Comparison of ENCODE assay signal across 24 mouse cellular contexts in the genomic region with DNA sequence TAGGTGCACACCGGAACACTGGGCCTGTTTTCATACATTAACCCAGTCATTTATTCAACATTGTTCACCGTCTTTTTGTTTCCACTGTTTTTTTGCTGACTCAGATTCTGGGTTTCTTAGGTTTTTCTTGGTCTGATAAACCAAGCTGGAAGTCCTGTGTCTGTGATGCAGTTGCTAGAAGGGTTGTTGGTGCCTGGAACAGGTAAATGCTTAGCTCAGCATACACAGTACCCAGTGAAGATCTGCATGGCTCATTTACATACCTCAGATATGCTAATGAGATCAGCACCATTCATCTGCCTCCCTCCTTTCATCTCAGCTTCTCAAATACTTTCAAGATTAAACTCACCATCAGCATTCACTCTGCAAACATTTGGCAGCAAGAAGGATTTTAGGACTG. TPM values are rescaled to one million over a fixed set of nuclear protein-coding genes. Genes with fewer than 3 reads are reported as not detected.
DNase-seq lines count a peak whose midpoint lies in the region; ATAC-seq and TF ChIP-seq lines count a peak whose summit lies in the region.
"Had no signal": no experiment of that assay in that cellular context is flagged by ENCODE, and none has a peak within 500 bp of the region (broad histone marks: within the 10 kb centered on the region; RNA-seq: fewer than 3 reads in every experiment).

No protein-coding gene starts in this region.

- no peak for TF ChIP-seq RAD21 in CH12.LX (IDR thresholded peaks at IDR 0.05; ENCODE audit: low read depth, low read length)

- no peak for DNase-seq in forebrain, embryonic 10.5 days (ENCODE audit: extremely low spot score, low spot score)
- DNase-seq in CH12.LX (ENCODE audit: extremely low read depth): no peak
- DNase-seq in brain, adult 2 months (ENCODE audit: low read depth, low spot score): peak; percentile 12
- no peak for DNase-seq in layer of hippocampus, adult 18-20 months (ENCODE audit: low spot score in 2 of 2)
- no peak for DNase-seq in thymus, postnatal 36 days
- no peak for DNase-seq in ovary, postnatal 14 days (ENCODE audit: low spot score)
- DNase-seq: cerebellum, adult 9-10 months; gastrocnemius, postnatal 14 days; heart, adult 18-20 months; heart, postnatal 4 days; kidney, adult 9 months; kidney, postnatal 36 days; layer of hippocampus, adult 9-11 months; lung, adult 2 months; lung, postnatal 4 days; retina, postnatal 1 day; thymus, adult 2 months had no signal

- H3K36me3 ChIP-seq in forebrain, embryonic 12.5 days (replicated peaks): peaks cover 15% of the 10 kb centered on the region; the same call in 1 of the 2 replicates
- H3K36me3 ChIP-seq in forebrain, embryonic 10.5 days (replicated peaks): peaks cover 23% of the 10 kb centered on the region
- peaks cover 16 to 49% of the 10 kb centered on the region in 2 experiments for H3K36me3 ChIP-seq in CH12.LX (replicated peaks in 1 of 2; ENCODE audit: control insufficient read depth in 1 of 2, insufficient read depth in 1 of 2, low read length in 1 of 2)
- peaks cover 45% of the 10 kb centered on the region for H3K36me3 ChIP-seq in midbrain, embryonic 13.5 days
- H3K36me3 ChIP-seq: limb, embryonic 10.5 days had no signal

- H3K9ac ChIP-seq in forebrain, embryonic 12.5 days: no peak overlapping the region
- H3K9ac ChIP-seq in CH12.LX (ENCODE audit: insufficient read depth, low read depth): no peak overlapping the region
- no peak overlapping the region for H3K9ac ChIP-seq in midbrain, embryonic 13.5 days (replicated peaks)
- H3K9ac ChIP-seq: embryonic facial prominence, embryonic 12.5 days had no signal

- TF ChIP-seq EP300 in CH12.LX (IDR thresholded peaks at IDR 0.05; ENCODE audit: low read length): no peak

- H3K27ac ChIP-seq in forebrain, embryonic 12.5 days: no peak overlapping the region
- no peak overlapping the region for H3K27ac ChIP-seq in forebrain, embryonic 10.5 days
- H3K27ac ChIP-seq in CH12.LX (ENCODE audit: insufficient read depth, low read depth): no peak overlapping the region
- no peak overlapping the region for H3K27ac ChIP-seq in midbrain, embryonic 13.5 days
- H3K27ac ChIP-seq: embryonic facial prominence, embryonic 12.5 days; left cerebral cortex, adult 2 months; limb, embryonic 10.5 days had no signal

- no peak overlapping the region for H3K4me3 ChIP-seq in forebrain, embryonic 12.5 days (replicated peaks)
- no peak overlapping the region for H3K4me3 ChIP-seq in forebrain, embryonic 10.5 days
- no peak overlapping the region for H3K4me3 ChIP-seq in CH12.LX (replicated peaks in 1 of 3; ENCODE audit: low read depth in 2 of 3, low read length in 2 of 3, poor library complexity in 1 of 3)
- H3K4me3 ChIP-seq in midbrain, embryonic 13.5 days (replicated peaks): no peak overlapping the region
- H3K4me3 ChIP-seq: embryonic facial prominence, embryonic 12.5 days; erythroblast, embryonic 14.5 days; left cerebral cortex, adult 2 months; limb, embryonic 10.5 days had no signal

- in situ Hi-C loops in CH12.LX (cut with MboI; ENCODE audit: low pct_ligation_motif_present, low pct_unique_long_range_greater_than_20kb, low sequenced_read_pairs): no loop called here

- dilution Hi-C loops in CH12.LX (cut with MboI; ENCODE audit: extremely low pct_ligation_motif_present, extremely low pct_unique_long_range_greater_than_20kb, low sequenced_read_pairs): no loop called here

- H3K27me3 ChIP-seq in forebrain, embryonic 12.5 days: 0 out of 2 replicates have a peak, but pooled peaks cover 3% of the 10 kb centered on the region
- no peaks in the 10 kb centered on the region for H3K27me3 ChIP-seq in forebrain, embryonic 10.5 days (ENCODE audit: poor library complexity, severe bottlenecking)
- H3K27me3 ChIP-seq in CH12.LX (replicated peaks): no peaks in the 10 kb centered on the region
- no peaks in the 10 kb centered on the region for H3K27me3 ChIP-seq in midbrain, embryonic 13.5 days
- H3K27me3 ChIP-seq: embryonic facial prominence, embryonic 12.5 days had no signal

- no peak for TF ChIP-seq POLR2A in CH12.LX (IDR thresholded peaks at IDR 0.05; ENCODE audit: low read depth, low read length)

- no peak for TF ChIP-seq CTCF in CH12.LX (conservative IDR thresholded peaks at IDR 0.05 in 1 of 2, IDR thresholded peaks at IDR 0.05 in 1 of 2; ENCODE audit: low read depth in 2 of 2, low read length in 2 of 2)

- H3K4me2 ChIP-seq in forebrain, embryonic 12.5 days: no peak overlapping the region
- H3K4me2 ChIP-seq in CH12.LX (ENCODE audit: insufficient read depth, low read depth, poor library complexity, severe bottlenecking): no peak overlapping the region
- H3K4me2 ChIP-seq in midbrain, embryonic 13.5 days (replicated peaks): no peak overlapping the region
- H3K4me2 ChIP-seq: embryonic facial prominence, embryonic 12.5 days had no signal

- WGBS in forebrain, embryonic 12.5 days: 74% methylated on average over 2 of the region's 2 CpGs
- WGBS in forebrain, embryonic 10.5 days: 91% methylated on average over 2 of the region's 2 CpGs
- 74% methylated on average over 2 of the region's 2 CpGs for WGBS in midbrain, embryonic 13.5 days

- no peaks in the 10 kb centered on the region for H3K79me2 ChIP-seq in CH12.LX (replicated peaks; ENCODE audit: control insufficient read depth, extremely low read depth, insufficient read depth, poor library complexity, severe bottlenecking)

- peak; percentile 66; the same call in 1 of the 2 replicates for ATAC-seq in forebrain, embryonic 12.5 days (ENCODE audit: low FRiP score)
- ATAC-seq in midbrain, embryonic 13.5 days: peak; percentile 66; the same call in 1 of the 2 replicates

- H3K9me3 ChIP-seq in forebrain, embryonic 12.5 days: no peaks in the 10 kb centered on the region
- H3K9me3 ChIP-seq in forebrain, embryonic 10.5 days: no peaks in the 10 kb centered on the region
- no peaks in the 10 kb centered on the region for H3K9me3 ChIP-seq in CH12.LX (replicated peaks; ENCODE audit: low read length)
- no peaks in the 10 kb centered on the region for H3K9me3 ChIP-seq in midbrain, embryonic 13.5 days
- H3K9me3 ChIP-seq: embryonic facial prominence, embryonic 12.5 days; limb, embryonic 10.5 days had no signal

- peaks cover 16% of the 10 kb centered on the region for H3K4me1 ChIP-seq in forebrain, embryonic 12.5 days
- 0 out of 2 replicates have a peak, but pooled peaks cover 4% of the 10 kb centered on the region for H3K4me1 ChIP-seq in forebrain, embryonic 10.5 days
- H3K4me1 ChIP-seq in CH12.LX (ENCODE audit: control insufficient read depth in 1 of 2, insufficient read depth in 2 of 2): peaks cover 0 to 6% of the 10 kb centered on the region in 2 experiments; a peak in 1 of 4 replicates
- peaks cover 22% of the 10 kb centered on the region; the same call in 1 of the 2 replicates for H3K4me1 ChIP-seq in midbrain, embryonic 13.5 days (replicated peaks)
- H3K4me1 ChIP-seq: embryonic facial prominence, embryonic 12.5 days; limb, embryonic 10.5 days had no signal

TF ChIP-seq in CH12.LX, 34 proteins besides CTCF, POLR2A, EP300 and RAD21:
- TF ChIP-seq TCF12 (IDR thresholded peaks at IDR 0.05; ENCODE audit: low read depth, low read length) (no peak), MAFK (IDR thresholded peaks at IDR 0.05; ENCODE audit: insufficient replicate concordance, low read length) (peak; percentile 82), ELF1 (IDR thresholded peaks at IDR 0.05; ENCODE audit: low read depth, low read length) (no peak), NRF1 (IDR thresholded peaks at IDR 0.05; ENCODE audit: low read depth, low read length) (no peak), USF1 (IDR thresholded peaks at IDR 0.05; ENCODE audit: low read depth, low read length) (no peak)
TF ChIP-seq in CH12.LX: peak in this region for 1.

RNA-seq across cellular contexts. Expression of gene Sgo1, which starts 30.5 kb away (rescaled TPM):
- polyA plus RNA-seq in forebrain, embryonic 12.5 days (2016; fragmentation: Nextera tagmentation; extraction: Ambion mirVana): 53.0 and 56.3 TPM in 2 replicates
- polyA plus RNA-seq in forebrain, embryonic 10.5 days (2016; fragmentation: Nextera tagmentation; extraction: Ambion mirVana): 47.3 and 54.9 TPM in 2 replicates
- total RNA-seq in CH12.LX (2012; rRNA removed) (19.4 and 22.6 TPM in 2 replicates), CH12.LX (2014; rRNA removed) (35.2 and 38.3 TPM in 2 replicates)
- 56.8 and 65.6 TPM in 2 replicates for polyA plus RNA-seq in CH12.LX (2012; ENCODE audit: insufficient read length, low read depth)
- 16.7 and 17.6 TPM in 2 replicates for polyA plus RNA-seq in midbrain, embryonic 13.5 days (2015; fragmentation: Nextera tagmentation; extraction: Ambion mirVana)
- total RNA-seq in layer of hippocampus, adult 18-20 months (2021): under 1 TPM in 1 of 2 experiments, not detected in 1; 0.07 TPM
- polyA plus RNA-seq: liver, adult 2 months had no signal
